Mouse (Mus musculus): ENCODE results near the gene Nudt3. TPM values are rescaled to one million over a fixed set of nuclear protein-coding genes. Genes with fewer than 3 reads are reported as not detected.
A peak's percentile ranks its signal among the peaks of the same experiment; 100 is the strongest.

Nudt3 gene
- total RNA-seq, 2 experiments from 2014 or later = 473 to 520 TPM

DNA sequence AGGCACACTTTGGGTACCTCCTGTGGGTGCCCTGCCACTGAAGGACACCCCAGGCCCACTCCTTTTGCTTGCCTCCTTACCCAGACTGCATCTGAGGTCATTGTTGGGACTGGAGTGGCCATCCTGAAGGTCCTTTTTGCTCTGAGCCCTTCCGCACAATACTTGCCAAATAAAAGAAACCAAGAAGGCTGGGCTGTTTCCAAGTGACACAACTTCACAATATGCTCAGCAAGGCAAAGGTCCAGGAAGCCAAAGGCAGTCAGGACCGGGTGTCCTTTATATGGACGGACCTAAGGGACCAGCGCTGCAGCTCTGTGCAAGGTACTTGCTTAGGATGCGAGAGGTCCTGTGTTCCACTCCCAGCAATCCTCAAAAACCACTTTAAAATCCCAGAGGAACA, 55.1 kb downstream of the Nudt3 start:
- DNase-seq (ENCODE audit: low spot score in 2 of 2) = no peak

DNA sequence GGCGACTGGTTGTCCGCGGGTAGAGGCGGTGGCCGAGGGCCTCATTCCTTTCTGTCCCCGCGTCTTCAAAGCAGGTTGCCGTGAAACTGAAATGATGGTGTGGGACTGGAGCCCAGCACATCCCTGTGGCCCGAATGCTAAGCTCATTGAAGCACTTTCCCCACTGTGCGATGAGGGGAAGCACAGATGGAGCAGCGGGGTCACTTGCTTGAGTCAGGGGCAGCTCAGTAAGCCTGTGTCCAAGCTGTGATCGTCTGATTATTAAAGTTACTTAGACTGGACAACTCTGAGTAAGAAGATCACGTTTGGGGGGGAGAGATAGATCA, 57.4 kb downstream of the Nudt3 start:
- DNase-seq (ENCODE audit: low spot score in 2 of 2) = no peak

DNA sequence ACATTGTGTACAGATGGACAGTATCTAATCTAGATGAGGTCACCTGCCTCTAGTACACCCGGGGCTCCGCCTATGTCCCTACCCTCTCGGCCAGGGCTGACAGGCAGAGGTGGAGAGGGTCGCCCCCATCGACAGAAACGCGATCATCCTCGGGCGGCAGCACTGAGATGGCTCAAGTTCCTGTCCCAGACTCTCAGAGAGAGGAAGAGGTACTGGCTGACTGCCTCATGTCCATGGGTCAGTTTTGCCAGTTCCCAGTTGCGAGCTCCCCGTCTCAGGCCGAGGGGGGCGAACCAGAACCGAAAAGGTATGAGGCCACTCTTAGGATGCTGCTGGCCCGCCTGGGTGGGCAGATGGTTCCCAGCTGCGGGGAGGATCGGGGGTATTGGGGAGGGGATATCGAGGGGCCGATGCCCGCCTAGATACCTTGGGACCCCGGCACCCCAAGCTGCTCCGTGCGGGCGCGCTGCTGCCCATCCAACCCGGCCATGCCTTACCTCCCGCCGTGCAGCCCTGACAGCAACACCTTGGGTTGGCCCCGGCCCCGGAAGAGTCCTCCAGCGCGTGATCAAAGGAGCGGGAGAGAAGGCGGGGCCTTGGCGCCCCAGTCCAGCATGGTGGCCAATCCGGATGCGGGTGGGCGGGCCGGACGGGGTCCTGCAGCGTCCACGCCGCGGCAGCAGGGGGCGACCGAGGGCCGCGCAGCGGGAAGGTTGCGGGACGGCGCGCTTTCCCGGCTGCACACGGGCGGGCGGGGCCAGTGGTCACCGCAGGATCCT, 57.9 kb downstream of the Nudt3 start, which contains the start of gene AI413582:
Gene AI413582 (minus strand): TSS at position 594 of the 779 bp plus-strand sequence.
- peak; percentile 98 to 99 for DNase-seq (ENCODE audit: low spot score in 2 of 2)

DNA sequence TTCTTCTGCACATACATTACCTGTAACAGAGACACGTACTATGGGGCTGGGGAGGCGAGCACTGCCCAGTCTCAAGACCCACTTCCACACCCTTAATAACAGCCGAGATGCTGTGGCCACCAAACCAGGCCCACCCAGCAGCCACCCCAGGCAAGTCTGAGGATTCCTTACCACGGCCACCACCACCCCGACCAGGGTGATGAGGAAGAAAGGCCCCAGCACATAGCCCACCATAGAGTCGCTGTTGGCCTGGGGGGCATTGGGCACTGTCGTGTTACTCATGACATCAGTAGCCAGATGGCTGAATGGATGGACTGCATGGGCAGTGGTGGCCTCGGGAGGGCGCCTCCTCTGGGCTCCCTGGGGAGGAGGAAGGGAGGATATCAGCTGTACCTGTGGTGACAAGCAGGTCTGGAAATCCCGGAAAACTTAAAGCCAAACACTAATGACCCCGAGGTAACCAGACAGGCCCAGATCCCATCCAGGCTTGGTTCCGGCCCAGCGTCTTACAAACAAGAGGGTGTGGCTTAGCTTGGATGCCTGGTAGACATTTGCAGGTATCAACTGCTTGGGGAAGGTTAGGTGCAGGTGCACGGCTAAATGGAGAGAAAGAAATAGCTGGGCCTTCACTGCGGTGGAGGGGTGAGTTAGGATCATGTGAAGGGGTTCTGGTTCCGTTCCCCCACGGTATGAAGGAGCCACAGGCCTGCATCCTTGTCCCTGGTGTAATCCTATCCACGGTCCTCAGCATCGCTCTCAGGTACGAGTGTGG, 58.7 kb downstream of the Nudt3 start:
- DNase-seq (ENCODE audit: low spot score in 2 of 2) = peak in 1 of 2 experiments; percentile 47

DNA sequence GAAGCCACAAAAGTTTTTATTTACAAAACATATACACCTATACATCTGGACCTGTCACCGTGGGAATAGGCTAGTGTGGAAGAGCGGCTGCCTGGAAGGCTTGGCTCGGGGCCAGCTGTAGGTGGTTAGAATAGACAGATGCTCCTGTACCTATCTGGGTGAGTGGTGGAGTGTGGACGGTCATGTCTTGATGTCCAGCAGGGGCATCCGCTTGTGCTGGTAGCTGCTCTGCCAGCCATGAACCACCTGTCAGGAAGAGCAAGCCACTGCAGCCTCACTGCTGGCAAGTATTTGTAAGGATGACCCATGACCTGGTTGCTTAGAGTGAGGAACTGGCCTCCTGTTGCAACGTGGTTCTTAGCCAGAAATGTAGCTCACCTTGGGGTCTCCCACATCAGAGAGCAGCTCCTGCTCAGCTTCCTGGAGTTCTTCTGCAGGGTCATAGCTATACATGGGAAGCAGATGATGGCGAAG, 59.5 kb downstream of the Nudt3 start:
- DNase-seq (ENCODE audit: low spot score in 2 of 2) = no peak

DNA sequence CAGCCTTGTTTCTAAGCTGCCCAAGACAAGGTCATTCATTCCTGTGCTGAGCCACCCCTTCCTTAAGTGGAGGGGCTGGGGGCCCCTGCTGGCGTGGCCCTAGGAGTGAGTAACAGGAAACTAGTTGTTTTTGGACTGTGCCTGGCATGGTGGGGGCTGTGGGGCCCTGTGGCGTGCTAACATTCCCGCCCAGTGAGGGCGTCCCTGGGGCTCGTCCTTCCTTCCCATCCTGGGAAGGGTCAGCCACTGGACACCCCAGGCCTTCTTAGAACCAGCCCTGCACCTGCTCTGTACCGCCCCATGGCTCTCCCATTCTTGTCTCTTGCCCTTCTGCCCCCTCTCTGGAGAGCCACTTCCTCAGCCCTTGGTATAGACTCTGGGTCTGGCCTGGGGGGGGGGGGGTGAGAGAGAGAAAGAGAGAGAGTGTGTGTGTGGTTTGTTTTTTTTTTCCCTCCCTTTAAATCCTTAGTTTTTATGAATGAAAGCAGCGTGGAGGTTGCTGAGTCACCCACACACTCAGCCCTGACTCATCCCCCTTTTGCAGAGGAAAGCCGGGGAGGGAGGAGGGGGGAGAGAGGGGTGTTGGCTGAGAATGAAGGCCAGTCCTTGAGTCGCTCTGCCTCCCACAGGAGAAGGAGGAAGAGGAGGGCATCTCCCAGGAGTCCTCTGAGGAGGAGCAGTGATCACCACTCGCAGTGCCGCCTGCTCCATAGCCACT, 61.3 kb downstream of the Nudt3 start:
- no peak for DNase-seq (ENCODE audit: low spot score in 2 of 2)

DNA sequence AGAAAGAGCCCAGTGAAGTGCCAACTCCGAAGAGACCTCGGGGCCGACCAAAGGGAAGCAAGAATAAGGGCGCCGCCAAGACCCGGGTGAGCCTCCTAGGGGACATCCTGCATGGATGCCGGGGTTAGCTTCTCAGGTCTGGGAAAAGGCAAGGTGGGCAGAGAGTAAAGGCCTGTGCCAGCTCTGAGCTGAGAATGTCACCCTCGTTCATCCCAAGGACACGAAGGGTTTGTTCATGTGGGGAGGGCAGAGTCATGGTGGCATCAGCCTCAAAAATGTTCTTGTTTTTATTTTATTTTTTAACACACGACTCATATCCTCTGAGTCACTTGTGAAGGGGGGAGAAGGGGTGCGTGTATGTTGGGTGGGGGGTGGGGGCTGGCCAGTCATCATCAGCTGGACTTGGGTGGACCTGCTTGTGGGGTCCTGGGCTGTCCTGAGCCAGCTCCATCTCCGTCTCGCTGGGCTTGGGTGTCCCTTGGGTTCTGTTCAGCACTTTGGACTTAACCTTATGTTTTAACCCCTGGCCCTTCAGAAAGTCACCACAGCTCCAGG, 62.3 kb downstream of the Nudt3 start:
- no peak for DNase-seq (ENCODE audit: low spot score in 2 of 2)

DNA sequence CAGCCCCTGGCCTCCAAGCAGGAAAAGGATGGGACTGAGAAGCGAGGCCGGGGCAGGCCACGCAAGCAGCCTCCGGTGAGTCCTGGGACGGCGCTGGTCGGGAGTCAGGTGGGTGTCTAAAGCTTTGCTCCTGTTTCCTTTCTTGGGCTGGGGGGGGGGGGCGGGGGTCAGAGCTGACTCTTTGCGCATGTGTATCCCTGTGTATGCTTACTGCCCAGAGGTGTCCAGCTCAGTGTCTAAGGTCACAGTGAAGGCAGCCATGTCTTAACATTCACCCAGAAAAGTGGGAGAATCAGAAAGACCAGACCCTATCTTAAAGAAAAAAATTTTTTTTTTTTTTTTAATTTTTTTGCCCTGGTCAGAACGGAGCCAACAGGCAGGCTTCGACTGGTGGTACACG, 63.7 kb downstream of the Nudt3 start:
- DNase-seq (ENCODE audit: low spot score in 2 of 2) = no peak

DNA sequence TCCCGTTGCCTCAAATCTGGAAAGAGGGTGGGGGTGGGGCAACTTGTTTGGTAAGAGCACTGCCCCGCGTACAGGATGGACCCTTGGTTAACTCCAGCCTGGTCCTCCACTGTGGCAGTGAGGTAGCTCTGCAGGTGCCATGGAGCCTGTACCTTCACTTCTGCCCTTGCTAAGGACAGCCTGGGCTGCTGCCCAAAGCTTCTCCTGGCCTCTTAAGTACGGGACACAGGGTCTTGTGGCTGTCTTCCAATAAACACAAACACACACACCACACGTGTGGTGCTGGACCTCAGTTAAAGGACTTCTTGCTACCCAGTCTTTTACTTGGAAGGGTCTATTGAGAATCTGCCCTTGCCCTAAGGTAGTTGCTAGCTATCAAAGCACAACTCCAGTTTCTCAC, 64.5 kb downstream of the Nudt3 start:
- no peak for DNase-seq (ENCODE audit: low spot score in 2 of 2)

DNA sequence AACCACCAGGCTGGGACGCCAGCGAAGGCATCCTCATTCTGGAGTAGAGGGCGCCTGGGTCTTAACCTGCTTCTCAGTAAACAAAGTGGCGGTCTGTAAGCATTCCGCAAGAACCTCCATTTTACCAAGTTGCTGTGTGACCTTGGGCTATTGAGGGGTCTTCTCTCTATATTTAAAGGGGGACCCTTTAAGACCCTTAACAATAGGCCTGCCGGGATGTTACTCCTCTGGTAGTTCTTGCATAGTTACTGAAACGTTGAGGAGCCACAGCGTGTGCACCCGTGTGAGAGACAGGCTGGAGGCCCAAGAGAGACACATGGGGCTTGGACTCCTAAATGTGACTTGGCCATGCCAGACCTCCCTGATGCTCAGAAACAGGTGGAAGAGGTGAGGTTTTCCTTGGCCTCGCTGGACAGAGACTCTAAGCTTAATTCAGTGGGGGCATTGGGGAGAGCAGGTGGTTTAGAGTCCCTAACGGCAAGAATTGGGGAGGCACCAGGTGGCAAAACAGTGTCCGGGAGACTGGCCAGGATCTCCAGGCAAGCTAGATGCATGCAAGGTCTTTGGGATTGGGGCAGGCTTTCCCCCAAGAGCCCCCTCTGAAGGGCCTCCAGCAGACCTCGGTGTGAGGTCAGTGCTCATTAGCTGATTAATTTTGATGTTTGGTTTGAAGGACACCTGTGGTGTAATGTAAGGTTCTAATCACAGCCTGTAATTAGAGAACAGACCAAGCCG, 65.2 kb downstream of the Nudt3 start:
- no peak for DNase-seq (ENCODE audit: low spot score in 2 of 2)

DNA sequence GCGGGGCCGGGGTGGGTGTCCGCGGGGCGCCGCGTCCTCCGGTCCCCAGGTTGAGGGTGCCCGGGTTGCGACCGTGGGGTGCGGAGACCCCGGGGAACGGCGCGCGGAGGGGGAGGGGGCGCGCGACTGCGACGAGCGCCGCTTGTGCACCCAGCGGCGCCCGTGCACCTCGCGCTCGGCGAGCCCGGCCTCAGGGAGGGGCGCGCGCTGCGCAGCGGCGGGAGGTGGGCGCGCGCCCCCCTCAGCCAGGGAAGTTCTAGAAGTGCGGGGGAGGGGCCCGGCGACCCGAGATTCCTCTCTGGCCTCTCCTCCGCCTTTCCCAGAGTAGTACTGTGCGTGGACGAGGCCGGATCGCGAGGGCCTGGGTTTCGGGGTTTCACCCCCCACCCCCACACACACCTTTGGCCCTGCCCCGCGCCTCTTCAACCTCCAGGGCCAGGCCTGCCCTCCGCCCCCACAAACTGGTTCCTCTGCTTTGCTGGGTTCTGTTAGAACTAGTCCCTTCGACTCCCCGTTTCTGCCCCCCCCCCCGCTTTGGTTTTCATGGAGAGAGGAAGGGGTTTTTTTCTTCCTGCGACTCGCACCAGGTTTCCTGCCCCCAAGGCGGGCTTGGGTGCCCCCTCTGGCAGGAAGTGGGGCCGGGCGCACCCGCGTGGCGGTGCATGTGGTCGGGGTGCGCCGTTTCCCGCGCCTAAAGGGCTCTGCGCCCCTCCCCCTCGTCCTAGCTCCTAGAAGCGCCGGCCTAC, 65.9 kb downstream of the Nudt3 start:
- DNase-seq (ENCODE audit: low spot score in 2 of 2) = peak in 1 of 2 experiments; percentile 67

DNA sequence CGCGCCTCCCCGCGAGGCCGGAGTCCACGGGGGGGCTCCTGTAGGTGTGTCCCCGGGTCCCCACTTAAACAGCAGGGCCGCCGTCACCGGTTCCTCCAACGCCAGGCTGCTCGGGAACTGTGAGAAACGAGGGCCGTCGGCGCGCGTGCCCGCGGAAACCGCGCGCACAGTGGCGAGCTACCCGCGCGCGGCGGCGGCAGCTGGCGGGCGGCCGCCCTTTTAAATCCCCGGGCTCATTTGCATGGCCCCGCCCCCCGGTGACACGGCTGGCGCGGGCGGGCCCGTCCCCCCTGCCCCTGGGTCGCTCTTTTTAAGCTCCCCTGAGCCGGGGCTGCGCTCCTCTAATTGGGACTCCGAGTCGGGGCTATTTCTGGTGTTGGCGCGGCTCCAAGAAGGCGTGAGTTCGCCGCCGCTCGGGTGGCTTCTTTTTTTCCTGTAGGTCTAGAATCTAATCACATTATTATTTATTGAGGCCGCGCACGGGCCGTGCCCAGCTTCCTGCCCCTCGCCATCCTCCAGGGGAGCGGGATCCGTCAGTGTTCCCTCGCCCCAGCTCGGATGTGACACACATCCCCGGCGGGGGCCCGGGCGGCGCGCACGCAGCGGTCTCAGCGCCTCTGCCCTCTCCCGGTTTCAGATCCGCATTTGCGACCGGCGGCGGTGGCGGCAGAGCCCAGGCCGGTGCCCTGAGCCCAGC, 66.8 kb downstream of the Nudt3 start, which contains the start of gene Hmga1:
Gene Hmga1 (plus strand): TSS at position 183 of the 697 bp plus-strand sequence.
- DNase-seq (ENCODE audit: low spot score in 2 of 2) = peak; percentile 79 to 88

DNA sequence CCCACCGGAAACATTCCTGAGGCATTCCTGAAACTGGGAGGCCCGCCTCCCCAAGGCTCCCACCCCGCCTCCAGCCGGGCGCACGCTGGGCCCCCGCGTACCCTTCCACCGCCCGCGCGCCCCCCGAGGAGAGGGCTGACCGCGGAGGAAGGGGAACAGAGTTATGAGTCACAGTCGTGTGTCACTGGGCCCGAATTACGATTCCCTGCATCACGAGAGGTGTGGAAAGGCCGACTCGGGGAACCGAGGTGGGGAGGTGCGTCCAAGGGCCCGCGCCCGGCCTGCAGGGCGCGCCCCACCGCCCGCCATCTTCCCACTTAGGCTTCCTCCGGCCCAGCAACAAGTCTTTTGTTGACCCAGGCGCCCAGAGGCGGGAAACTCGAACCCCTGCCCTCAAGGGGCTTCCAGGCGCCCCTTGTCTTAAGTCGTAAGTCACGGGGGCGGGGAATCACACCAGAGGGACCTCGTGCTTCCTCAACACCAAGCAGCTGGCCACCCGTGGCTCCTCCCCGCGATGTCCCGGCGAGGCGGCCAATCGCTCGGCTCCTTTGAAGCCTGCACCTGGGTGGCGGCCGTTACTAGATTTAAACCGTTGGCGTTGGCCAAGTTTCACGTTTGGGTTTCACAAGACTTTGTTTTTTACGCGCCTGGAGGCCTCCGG, 67.7 kb downstream of the Nudt3 start:
- peak in 1 of 2 experiments; percentile 49 for DNase-seq (ENCODE audit: low spot score in 2 of 2)

DNA sequence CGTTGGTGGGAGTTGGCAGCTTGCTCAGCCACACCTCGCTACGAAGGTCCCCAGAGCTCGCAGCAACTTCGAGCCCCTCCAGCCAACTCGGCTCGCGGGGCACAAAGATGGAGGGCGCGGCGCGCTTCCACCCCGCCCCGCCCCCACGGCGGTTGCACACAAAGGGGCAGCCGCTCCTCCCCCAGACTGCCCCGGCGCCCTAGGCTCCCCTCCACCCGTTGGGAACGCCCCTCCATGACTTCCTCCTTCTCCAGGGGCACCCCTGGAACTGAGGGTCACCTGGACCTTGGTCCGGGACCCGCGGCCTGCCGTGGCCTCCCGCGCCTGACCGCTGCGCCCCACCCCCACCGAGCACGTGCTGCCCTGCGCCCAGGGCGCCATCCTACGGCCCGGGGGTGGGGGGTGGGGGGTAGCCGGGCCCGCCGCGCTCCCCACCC, 68.2 kb downstream of the Nudt3 start:
- DNase-seq (ENCODE audit: low spot score in 2 of 2) = no peak

DNA sequence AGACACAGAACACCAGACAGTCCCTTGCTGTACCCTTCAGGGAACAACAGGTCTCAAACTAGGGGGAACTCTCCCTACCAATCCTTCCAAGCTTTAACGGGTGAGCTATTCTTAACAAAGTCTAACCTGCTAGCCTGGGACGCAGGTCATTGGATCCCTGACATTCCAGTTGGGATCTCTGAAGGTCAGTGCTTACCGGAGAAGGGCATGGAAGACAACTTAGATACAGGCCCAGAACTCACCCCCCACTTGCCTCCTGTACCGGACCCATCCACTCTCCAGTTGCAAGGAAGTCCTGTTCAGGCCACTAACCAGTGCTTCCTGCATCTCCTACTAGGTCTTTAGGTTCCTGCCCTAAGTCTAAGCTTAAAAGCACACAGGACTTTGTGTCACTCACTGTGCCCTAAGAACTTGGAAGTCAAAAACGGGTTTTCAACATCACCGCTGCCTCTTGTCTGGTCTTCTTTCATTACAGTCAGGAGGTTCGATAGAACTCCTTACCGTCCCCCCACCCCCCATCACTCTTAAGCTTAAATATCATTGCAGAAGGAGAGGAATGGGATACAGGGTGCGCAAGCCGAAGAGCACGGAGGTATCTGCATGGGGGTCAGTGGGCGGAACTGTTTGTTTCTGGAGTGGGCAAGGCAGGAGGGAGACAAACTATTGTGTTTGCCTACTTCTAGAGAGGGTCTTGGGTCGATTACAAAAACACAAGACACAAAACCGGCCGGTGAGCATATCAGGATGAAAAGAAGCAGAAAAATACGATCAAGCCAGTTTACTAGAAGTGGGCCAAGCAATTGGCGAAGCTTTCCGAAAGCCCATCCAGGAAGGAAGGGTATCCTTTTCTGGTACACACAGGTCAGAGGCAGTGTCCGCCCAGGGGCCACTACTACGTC, 69.0 kb downstream of the Nudt3 start:
- no peak for DNase-seq (ENCODE audit: low spot score in 2 of 2)

DNA sequence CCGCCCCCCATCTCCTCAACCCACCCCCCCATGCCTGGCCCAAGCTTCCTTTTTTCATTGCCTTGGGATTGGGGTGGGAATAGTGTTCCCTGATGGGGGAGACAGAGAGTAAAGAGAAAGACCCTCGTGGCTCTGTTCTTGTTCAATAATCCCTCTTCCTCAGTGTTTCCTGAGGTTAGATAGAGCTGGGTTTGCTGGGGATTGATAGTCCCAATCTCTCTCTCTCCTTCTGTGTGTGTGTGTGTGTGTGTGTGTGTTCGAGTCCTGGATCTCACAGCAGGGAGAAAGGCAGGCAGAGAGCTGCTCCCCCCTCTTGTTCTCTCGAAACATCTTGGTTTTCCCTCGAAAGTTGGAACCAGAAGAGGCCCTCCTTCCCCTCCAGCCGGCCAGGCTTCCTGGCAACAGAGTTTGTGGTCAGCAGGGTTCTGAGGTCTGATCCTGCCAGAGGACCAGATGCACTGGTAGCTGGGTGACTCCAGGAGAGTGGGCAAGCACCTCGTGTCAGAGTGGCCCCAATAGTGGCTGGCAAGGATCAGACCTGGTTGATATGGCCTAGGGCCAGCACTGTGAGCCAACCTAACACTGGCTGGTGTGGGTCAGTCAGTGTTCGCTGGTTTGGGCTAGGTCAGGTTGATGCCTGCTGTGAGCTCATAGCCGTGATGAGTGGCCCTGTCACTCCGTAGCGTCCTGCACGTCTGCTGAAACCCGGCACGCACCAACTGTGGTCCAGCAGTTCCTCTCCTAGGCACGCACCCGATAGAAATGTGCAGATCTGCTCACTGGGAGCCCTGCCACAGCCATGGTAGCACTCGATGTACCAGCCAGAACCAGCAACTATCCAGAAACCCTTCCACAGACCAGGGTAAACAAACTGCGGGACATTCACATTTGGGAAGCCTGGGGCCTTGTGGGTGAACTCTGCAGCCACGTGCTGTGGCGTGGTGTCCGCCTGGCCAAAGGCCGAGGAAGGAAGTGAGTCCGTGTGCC, 70.8 kb downstream of the Nudt3 start:
- peak in 1 of 2 experiments; percentile 48 for DNase-seq (ENCODE audit: low spot score in 2 of 2)

All from layer of hippocampus, postnatal 10 days (tissue).